Mouse (Mus musculus): Measurements from ENCODE around the gene Fam189a1.

Fam189a1 gene

DNA sequence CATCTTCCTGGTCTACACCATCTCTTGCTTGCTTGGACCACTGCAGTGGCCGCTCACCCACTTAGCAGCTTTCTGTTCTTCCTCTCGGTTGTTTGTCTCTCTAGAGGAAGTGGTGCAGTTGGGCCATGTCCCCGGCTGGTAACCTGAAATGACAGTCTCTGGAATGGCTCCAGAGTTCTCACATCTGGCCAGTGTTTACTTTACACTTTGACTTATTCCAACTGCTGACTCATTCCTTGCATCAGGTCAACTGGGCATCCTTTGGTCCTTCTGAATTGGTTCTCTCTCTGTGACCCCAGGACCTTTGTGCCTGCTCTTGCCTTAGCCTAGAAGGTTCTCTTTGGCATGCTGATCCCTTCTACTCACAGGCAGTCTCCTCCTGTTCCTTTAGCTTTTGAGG, 427.6 kb downstream of the Fam189a1 start:
- DNase-seq (ENCODE audit: low spot score): no peak

GRCm38 (mm10) chr7:64728181-64728591, 428.2 kb downstream of the Fam189a1 start:
- DNase-seq (ENCODE audit: low spot score): no peak

DNA sequence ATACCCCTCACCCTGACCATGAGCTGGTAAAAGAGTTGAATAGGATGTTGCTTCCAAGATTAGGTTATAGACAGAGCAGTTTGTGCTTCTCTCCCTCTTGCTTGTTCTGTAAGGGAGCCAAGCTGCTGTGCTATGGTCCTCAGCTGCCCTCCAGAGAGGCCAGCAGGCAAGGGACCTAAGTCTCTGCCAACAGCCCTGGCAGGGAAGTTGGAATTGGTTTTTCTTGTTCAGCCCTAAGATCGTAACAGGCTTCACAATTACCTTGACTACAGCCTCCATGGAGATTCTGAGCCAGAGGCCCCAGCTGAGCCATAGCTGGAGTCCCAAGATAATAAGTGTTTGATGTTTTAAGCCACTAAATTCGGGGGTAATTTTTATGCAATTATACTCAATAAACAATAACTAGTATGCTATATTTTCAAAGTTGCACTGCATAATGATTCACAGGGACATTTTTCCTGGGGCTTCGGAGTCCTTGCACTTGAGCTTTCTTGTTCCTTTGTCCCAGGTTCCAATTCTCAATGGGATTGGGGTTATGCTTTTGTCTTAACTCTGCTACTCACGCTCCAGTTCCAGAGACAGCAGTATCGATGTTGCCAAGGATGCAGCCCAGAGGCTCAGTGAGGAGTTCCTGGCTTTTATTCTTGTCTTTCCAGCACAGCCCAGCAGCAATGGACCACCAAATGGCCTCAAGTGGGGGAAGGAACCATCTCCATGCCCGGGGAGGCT, 430.2 kb downstream of the Fam189a1 start:
- no peak for DNase-seq (ENCODE audit: low spot score)

- no peak for DNase-seq (ENCODE audit: low spot score)
Measured at GRCm38 (mm10) chr7:64724409-64724808, 432.0 kb downstream of the Fam189a1 start.

DNA sequence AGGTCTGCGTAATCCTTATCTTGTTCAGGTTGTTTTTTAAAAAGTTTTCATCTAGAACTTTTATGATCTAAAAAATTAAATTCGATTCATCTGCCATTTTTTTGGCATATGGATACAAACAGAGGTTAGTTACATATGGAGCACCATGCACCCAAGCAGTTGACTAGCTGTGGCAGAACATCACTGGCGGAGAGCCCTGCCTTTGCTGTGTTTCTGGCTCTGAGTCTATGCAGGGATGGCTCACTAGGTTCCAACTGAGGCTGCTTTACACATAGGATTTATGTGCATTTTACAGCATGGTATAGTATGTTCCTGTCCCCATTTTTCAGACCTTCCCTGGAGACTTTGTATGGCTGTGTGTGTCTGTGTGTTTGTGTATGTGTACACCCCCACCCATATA, 433.1 kb downstream of the Fam189a1 start:
- DNase-seq (ENCODE audit: low spot score): no peak

GRCm38 (mm10) chr7:64716286-64716685, 440.1 kb downstream of the Fam189a1 start:
- DNase-seq (ENCODE audit: low spot score): no peak

DNA sequence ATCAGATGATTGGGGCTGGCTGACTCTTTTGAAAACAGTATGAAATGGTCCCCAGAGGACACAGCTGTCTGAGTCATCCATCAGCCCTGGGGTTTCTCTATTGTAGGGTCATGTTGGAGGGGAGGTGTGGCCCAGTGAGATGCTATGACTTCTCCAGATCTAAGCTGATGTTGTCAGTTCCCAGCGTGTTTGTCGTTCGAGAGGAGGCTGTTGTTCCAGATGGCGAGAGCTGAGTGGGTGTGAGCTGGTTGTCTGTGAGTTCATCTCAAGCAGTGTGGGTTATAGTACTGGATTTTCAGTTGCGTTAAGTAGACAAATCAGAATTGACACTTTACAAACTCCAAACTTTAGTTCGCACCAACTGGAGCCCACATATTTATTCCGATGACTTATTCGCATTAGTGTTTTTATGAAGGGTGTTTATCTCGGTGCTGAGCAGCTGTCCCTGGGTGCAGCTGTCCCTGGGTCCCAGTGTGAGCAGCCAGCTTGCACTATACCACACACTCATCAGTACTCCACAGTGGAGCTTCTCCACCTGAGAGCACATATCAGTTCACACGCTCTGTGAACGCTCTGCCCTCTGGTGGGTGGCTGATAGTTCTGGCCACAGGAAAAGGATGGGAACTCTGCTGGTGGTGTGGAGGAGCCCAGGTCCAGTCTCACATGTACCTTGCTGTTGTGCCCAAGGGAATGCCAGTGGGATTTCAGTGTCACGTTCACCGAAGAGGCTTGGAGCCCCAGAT, 446.7 kb downstream of the Fam189a1 start:
- DNase-seq (ENCODE audit: low spot score): no peak

DNA sequence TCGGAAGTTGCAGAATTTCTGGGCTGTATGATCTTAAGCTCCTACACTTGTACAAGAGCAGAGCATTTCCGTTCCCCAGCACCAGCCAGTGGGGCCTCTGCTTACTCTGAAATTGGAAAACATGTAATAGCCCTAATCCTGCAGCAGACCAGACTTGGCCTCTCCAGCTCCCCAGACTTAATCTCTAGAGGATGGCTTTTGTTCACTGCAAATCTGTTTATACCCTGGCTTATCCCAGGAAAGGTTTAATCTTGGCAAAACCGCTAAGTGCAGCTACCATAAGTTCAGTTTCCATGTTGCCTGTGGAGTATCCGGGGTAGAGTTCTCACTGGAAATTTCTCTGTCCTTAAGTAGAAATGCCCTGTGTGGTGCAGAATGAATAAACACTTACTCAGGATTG, 448.2 kb downstream of the Fam189a1 start:
- no peak for DNase-seq (ENCODE audit: low spot score)

Measured in spleen, adult 12 weeks (tissue).